Mouse (Mus musculus): ENCODE measurements at regions not wholly inside any gene's neighbourhood (a gene's known extent, or its start where the extent isn't known, plus 50 kb on each side); places are given as distances from the start of the nearest gene placed in this dataset.

DNA sequence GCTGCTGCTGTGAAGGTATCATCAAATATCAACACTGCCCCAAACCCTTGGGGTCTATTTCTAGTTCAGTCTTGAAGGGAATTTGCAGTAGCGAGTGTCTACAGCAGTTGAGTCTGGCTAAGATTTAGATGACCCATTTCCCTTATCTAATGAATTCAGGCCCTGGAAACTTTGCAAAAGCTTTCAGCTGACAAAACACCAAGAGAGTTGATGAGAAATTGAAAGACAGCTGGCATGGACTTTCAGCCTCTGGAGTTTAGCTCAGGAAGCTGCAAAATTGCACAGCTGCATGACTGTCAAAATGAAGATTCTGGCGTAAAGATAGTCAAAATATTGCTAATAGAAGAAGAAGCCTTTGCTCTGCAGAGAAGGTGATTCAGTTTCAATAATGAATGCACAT is 144.9 kb upstream of the Slc39a10 start:
- TF ChIP-seq CTCF (IDR thresholded peaks at IDR 0.05; ENCODE audit: low read depth), result no peak
- TF ChIP-seq EP300 (IDR thresholded peaks at IDR 0.05; ENCODE audit: low read depth), result no peak
